Mouse (Mus musculus): ENCODE data around the gene Nt5c.

DNA sequence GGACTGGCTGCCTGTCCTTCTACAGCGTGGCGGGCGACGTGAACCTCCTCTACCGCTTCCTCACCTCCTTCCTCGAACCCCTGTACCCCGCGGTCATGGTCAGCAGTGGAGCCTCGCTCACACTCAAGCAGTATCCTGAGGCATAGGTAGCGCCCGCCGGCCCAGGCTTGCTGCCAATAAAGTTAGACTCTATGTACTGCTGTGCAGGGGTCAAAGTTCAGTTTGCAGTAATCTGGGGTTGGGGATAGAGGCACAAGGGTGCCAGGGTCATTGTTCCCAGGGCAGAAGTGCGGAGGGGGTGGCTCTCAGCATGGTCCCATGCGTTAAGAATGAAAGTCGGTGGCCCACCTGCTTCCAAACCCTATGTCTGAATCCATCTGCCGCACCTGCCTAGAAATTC is 43.6 kb downstream of the Nt5c start:
- TF ChIP-seq POLR2A (IDR thresholded peaks at IDR 0.05; ENCODE audit: extremely low read depth, insufficient read depth, low read length), result no peak
- TF ChIP-seq CTCF (IDR thresholded peaks at IDR 0.05; ENCODE audit: low read depth, low read length), result no peak
